Mouse (Mus musculus): ENCODE measurements around the gene Cd33.

Cd33 gene

GRCm38 (mm10) chr7:43544225-43544977 is at the start of gene Cd33:
TSS of gene Cd33 (minus strand) at chr7:43544428.
- DNase-seq = no peak

- no peak for DNase-seq
Observed at GRCm38 (mm10) chr7:43584790-43585189, 40.6 kb upstream of the Cd33 start.

- no peak for DNase-seq
Observed at GRCm38 (mm10) chr7:43580526-43580925, 36.3 kb upstream of the Cd33 start.

- peak; percentile 90 for DNase-seq
Observed at GRCm38 (mm10) chr7:43579440-43580171, 35.4 kb upstream of the Cd33 start, which contains the start of gene Zfp719. TSS of gene Zfp719 (plus strand) at chr7:43579610.

GRCm38 (mm10) chr7:43571216-43571615 is 27.0 kb upstream of the Cd33 start:
- no peak for DNase-seq

- DNase-seq = no peak
Observed at GRCm38 (mm10) chr7:43563300-43563699, 19.1 kb upstream of the Cd33 start.

- no peak for DNase-seq
Observed at GRCm38 (mm10) chr7:43562651-43563070, 18.4 kb upstream of the Cd33 start.

- peak; percentile 69 for DNase-seq
Observed at GRCm38 (mm10) chr7:43562006-43562633, 17.9 kb upstream of the Cd33 start, which contains the start of gene Zfp658. TSS of gene Zfp658 (plus strand) at chr7:43562256.

GRCm38 (mm10) chr7:43556901-43557300 is 12.7 kb upstream of the Cd33 start:
- DNase-seq = no peak

- DNase-seq = no peak
Observed at GRCm38 (mm10) chr7:43555351-43555750, 11.1 kb upstream of the Cd33 start.

GRCm38 (mm10) chr7:43554550-43554949 is 10.3 kb upstream of the Cd33 start:
- DNase-seq = no peak

- DNase-seq = peak; percentile 15
Observed at GRCm38 (mm10) chr7:43553153-43553552, 8.9 kb upstream of the Cd33 start.

GRCm38 (mm10) chr7:43548206-43548605 is 4.0 kb upstream of the Cd33 start:
- DNase-seq = no peak

- DNase-seq = no peak
Observed at GRCm38 (mm10) chr7:43547666-43548065, 3.4 kb upstream of the Cd33 start.

GRCm38 (mm10) chr7:43545656-43546545 is 1.7 kb upstream of the Cd33 start:
- DNase-seq = no peak

GRCm38 (mm10) chr7:43538524-43538923 is 5.7 kb downstream of the Cd33 start:
- no peak for DNase-seq

GRCm38 (mm10) chr7:43532936-43533505 is 11.2 kb downstream of the Cd33 start:
- no peak for DNase-seq

- no peak for DNase-seq
Observed at GRCm38 (mm10) chr7:43530216-43530785, 13.9 kb downstream of the Cd33 start.

- no peak for DNase-seq
Observed at GRCm38 (mm10) chr7:43525313-43525712, 18.9 kb downstream of the Cd33 start.

GRCm38 (mm10) chr7:43522776-43523175 is 21.5 kb downstream of the Cd33 start:
- DNase-seq = no peak

GRCm38 (mm10) chr7:43518341-43518740 is 25.9 kb downstream of the Cd33 start:
- DNase-seq = no peak

- no peak for DNase-seq
Observed at GRCm38 (mm10) chr7:43515076-43515475, 29.2 kb downstream of the Cd33 start.

All from liver (tissue).